Mouse (Mus musculus) cortical plate, adult 2 months (tissue): ENCODE data around the gene Fgf18. TPM values are rescaled to one million over a fixed set of nuclear protein-coding genes. Genes with fewer than 3 reads are reported as not detected.

Experiments
- H3K27ac ChIP-seq: fragments of 200-500 bp; 2 replicates; pipeline ENCODE4 v1.5.1; 2012; ENCODE audit warnings: low read length, control low read depth, inconsistent platforms; ENCODE audit not compliant: insufficient read depth
- H3K4me1 ChIP-seq: fragments of 200-500 bp; 2 replicates; pipeline ENCODE4 v1.6.1; 2011; ENCODE audit warnings: low read length; ENCODE audit not compliant: control insufficient read depth, insufficient read depth
- H3K4me3 ChIP-seq: fragments of 200-500 bp; 2 replicates; pipeline ENCODE4 v1.5.1; 2011; ENCODE audit warnings: mild to moderate bottlenecking, low read length, control low read depth; ENCODE audit not compliant: insufficient read depth
- CTCF ChIP-seq: fragments of 200-500 bp; IDR thresholded peaks from 2 replicates; pipeline ENCODE4 v1.5.1; 2011; ENCODE audit warnings: mild to moderate bottlenecking, control low read depth, low read length; ENCODE audit not compliant: insufficient read depth; ENCODE audit errors: extremely low read depth
- POLR2A ChIP-seq: fragments of 200-500 bp; IDR thresholded peaks from 2 replicates; pipeline ENCODE4 v1.6.1; 2011; ENCODE audit warnings: mild to moderate bottlenecking, low read length, control low read depth; ENCODE audit not compliant: insufficient read depth; ENCODE audit errors: extremely low read depth
- polyA plus RNA-seq: library from polyadenylated mRNA; depleted of rRNA; stranded (reverse); fragments of >200 nt; gene quantifications from 2 replicates; pipeline ENCODE4 v1.2.3, GENCODE M21; 2012

Fgf18 gene
- polyA plus RNA-seq, 1 experiment, result 1.8 TPM

- no peak overlapping the region for H3K27ac ChIP-seq
- no peak overlapping the region for H3K4me3 ChIP-seq
- H3K4me1 ChIP-seq, result no peaks in the 10 kb centered on the region
- no peak for TF ChIP-seq POLR2A
- TF ChIP-seq CTCF, result no peak
Measured at GRCm38 (mm10) chr11:33175768-33176167, 28.6 kb upstream of the Fgf18 start.

- Histone ChIP-seq H3K4me1 (no peaks in the 10 kb centered on the region), H3K4me3 (no peak overlapping the region)
- no peak for TF ChIP-seq POLR2A
- peak; percentile 61 for TF ChIP-seq CTCF
Measured at GRCm38 (mm10) chr11:33170489-33170888, 23.3 kb upstream of the Fgf18 start.

GRCm38 (mm10) chr11:33162998-33163506 lies 15.9 kb upstream of the Fgf18 start, which contains the start of gene Npm1:
Gene Npm1 (minus strand): TSS chr11:33163206.
- Histone ChIP-seq H3K4me1 (peaks cover 2% of the 10 kb centered on the region; the same call in 1 of the 2 replicates), H3K27ac (peak within 1 kb of the TSS; percentile 55), H3K4me3 (peak within 1 kb of the TSS; percentile 68)
- no peak for TF ChIP-seq CTCF
- TF ChIP-seq POLR2A, result peak; percentile 99

More at GRCm38 (mm10) chr11:33170489-33170888, 23.3 kb upstream of the Fgf18 start:
- no peak overlapping the region for H3K27ac ChIP-seq

- TF ChIP-seq POLR2A (no peak), CTCF (no peak)
- Histone ChIP-seq H3K27ac (no peak overlapping the region), H3K4me3 (peak overlapping the region; percentile 68)
Measured at GRCm38 (mm10) chr11:33162211-33162997, 15.2 kb upstream of the Fgf18 start.

GRCm38 (mm10) chr11:33159741-33160140 lies 12.5 kb upstream of the Fgf18 start:
- Histone ChIP-seq H3K4me1 (peaks cover 2% of the 10 kb centered on the region; the same call in 1 of the 2 replicates), H3K27ac (no peak overlapping the region), H3K4me3 (no peak overlapping the region)
- no peak for TF ChIP-seq POLR2A
- TF ChIP-seq CTCF, result no peak

More at GRCm38 (mm10) chr11:33162211-33162997, 15.2 kb upstream of the Fgf18 start:
- peaks cover 2% of the 10 kb centered on the region; the same call in 1 of the 2 replicates for H3K4me1 ChIP-seq

- no peak overlapping the region for H3K27ac ChIP-seq
- H3K4me1 ChIP-seq, result peaks cover 2% of the 10 kb centered on the region; the same call in 1 of the 2 replicates
- TF ChIP-seq POLR2A, result no peak
- H3K4me3 ChIP-seq, result no peak overlapping the region
Measured at GRCm38 (mm10) chr11:33157453-33158196, 10.4 kb upstream of the Fgf18 start.

GRCm38 (mm10) chr11:33156436-33157015 lies 9.3 kb upstream of the Fgf18 start:
- no peak overlapping the region for H3K27ac ChIP-seq
- no peaks in the 10 kb centered on the region for H3K4me1 ChIP-seq
- no peak overlapping the region for H3K4me3 ChIP-seq
- no peak for TF ChIP-seq CTCF
- no peak for TF ChIP-seq POLR2A

GRCm38 (mm10) chr11:33154459-33154858 lies 7.3 kb upstream of the Fgf18 start:
- TF ChIP-seq POLR2A (no peak), CTCF (no peak)
- H3K4me1 ChIP-seq, result no peaks in the 10 kb centered on the region
- no peak overlapping the region for H3K27ac ChIP-seq
- no peak overlapping the region for H3K4me3 ChIP-seq

GRCm38 (mm10) chr11:33152997-33153396 lies 5.8 kb upstream of the Fgf18 start:
- no peak for TF ChIP-seq CTCF
- TF ChIP-seq POLR2A, result no peak
- H3K4me1 ChIP-seq, result no peaks in the 10 kb centered on the region
- H3K4me3 ChIP-seq, result no peak overlapping the region
- H3K27ac ChIP-seq, result no peak overlapping the region

- no peak overlapping the region for H3K27ac ChIP-seq
- no peak overlapping the region for H3K4me3 ChIP-seq
- no peaks in the 10 kb centered on the region for H3K4me1 ChIP-seq
- TF ChIP-seq POLR2A, result no peak
- no peak for TF ChIP-seq CTCF
Measured at GRCm38 (mm10) chr11:33151780-33152145, 4.6 kb upstream of the Fgf18 start.
